Mouse (Mus musculus) forebrain, postnatal 0 days (tissue): ENCODE data around the gene Me1. TPM values are rescaled to one million over a fixed set of nuclear protein-coding genes. Genes with fewer than 3 reads are reported as not detected.
A peak's percentile ranks its signal among the peaks of the same experiment; 100 is the strongest.

Experiments used
- ATAC-seq: fragments of 200-750 bp; cut with Nextera tagmentation; 2 replicates; pipeline ENCODE4 v1.8.0; 2017; ENCODE audit warnings: mild to moderate bottlenecking, moderate library complexity
- DNase-seq: peaks from one replicate; pipeline ENCODE4 v3.0.0-alpha.2; 2015
- H3K27ac ChIP-seq: fragments of 300-500 bp; sonication (generic); 2 replicates; pipeline ENCODE4 v1.5.1; 2014; ENCODE audit warnings: low read depth, mild to moderate bottlenecking, antibody characterized with exemption, low read length, moderate library complexity, mixed read lengths
- H3K27me3 ChIP-seq: fragments of 300-500 bp; sonication (generic); 2 replicates; pipeline ENCODE4 v1.6.1; 2014; ENCODE audit warnings: mild to moderate bottlenecking, low read length, mixed read lengths; ENCODE audit not compliant: insufficient read depth
- H3K36me3 ChIP-seq: fragments of 300-500 bp; sonication (generic); 2 replicates; pipeline ENCODE4 v1.6.1; 2014; ENCODE audit warnings: mild to moderate bottlenecking, moderate library complexity; ENCODE audit not compliant: insufficient read depth
- H3K4me1 ChIP-seq: fragments of 300-500 bp; sonication (generic); 2 replicates; pipeline ENCODE4 v1.6.1; 2014; ENCODE audit warnings: antibody characterized with exemption; ENCODE audit not compliant: insufficient read depth
- H3K4me2 ChIP-seq: fragments of 300-500 bp; sonication (generic); 2 replicates; pipeline ENCODE4 v1.6.1; 2014; ENCODE audit warnings: low read depth, mild to moderate bottlenecking, moderate library complexity
- H3K4me3 ChIP-seq: fragments of 300-500 bp; sonication (generic); 2 replicates; pipeline ENCODE4 v1.5.1; 2014; ENCODE audit warnings: low read depth, low read length, mixed read lengths
- H3K9ac ChIP-seq: fragments of 300-500 bp; sonication (generic); 2 replicates; pipeline ENCODE4 v1.6.1; 2014; ENCODE audit warnings: mild to moderate bottlenecking
- H3K9me3 ChIP-seq: fragments of 300-500 bp; sonication (generic); 2 replicates; pipeline ENCODE4 v1.6.1; 2016; ENCODE audit warnings: low read length
- CTCF ChIP-seq: sonication (generic); IDR thresholded peaks from 2 replicates; pipeline ENCODE4 v1.5.1; 2016; ENCODE audit warnings: antibody characterized with exemption, control low read depth, low read depth
- WGBS: fragments of 180-500 bp; shearing (Covaris S2); extraction: QIAGEN DNeasy Blood & Tissue Kit; methylation state at CpG from one replicate; pipeline ENCODE4 v1.1.7; 2014; 5-methylcytosine and 5-hydroxymethylcytosine counted together
- polyA plus RNA-seq: library from polyadenylated mRNA; unstranded; fragments of >200 nt; fragmentation: Nextera tagmentation; extraction: Ambion mirVana; gene quantifications from 2 replicates; pipeline ENCODE4 v1.2.1, GENCODE M21; 2015
- total RNA-seq: library from RNA; depleted of rRNA; stranded (reverse); fragments of >200 nt; gene quantifications from 2 replicates; pipeline ENCODE4 v1.2.3, GENCODE M21; 2014

Me1 gene
- total and polyA plus RNA-seq, 2 experiments from 2014 or later = 26.6 to 47.2 TPM

DNA sequence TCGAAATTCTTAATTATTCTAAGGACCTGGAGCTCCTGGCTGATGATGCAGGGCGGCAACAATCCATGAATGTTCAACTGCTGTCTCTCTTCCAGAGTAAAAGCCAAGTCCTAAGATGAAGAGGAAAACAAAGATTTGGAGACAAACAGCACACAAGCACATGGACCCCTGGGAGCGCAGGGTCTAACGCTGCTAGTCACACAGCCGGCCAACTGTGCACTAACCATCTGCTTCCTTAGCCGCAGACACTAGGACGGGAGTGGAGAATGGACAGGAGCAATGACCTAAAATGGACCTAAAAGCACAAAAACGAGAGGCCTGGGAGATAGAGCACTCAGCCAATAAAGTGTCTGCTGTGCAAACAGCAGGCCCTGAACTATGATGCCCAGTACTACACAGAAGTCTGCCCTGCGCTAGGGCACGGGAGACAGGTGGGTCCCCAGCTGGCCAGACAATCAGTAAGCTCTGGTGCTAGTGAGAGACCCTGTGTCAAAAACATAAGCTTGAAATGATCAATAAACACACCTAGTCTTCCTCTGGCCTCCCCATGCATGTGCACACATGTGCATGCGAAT, 15.8 kb downstream of the Me1 start:
- no peaks in the 10 kb centered on the region for H3K4me1 ChIP-seq
- WGBS = 87% methylated on average over 11 of the region's 11 CpGs
- no peak for TF ChIP-seq CTCF

DNA sequence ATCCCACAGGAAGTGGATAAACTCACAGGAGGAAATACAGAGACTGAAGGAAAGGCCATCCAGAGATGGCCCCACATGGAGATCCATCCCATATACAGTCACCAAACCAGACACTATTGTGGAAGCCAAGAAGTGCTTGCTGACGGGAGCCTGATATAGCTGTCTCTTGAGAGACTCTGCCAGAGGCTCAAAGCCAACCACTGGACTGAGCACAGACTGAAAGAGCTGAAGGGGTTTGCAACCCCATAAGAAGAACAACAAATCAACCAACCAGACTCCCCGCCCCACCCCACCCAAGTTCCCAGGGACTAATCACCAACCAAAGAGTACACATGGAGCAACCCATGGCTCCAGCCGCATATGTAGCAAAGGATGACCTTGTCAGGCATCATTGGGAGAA, 19.5 kb downstream of the Me1 start:
- Histone ChIP-seq H3K27me3 (no peaks in the 10 kb centered on the region), H3K9ac (no peak overlapping the region), H3K36me3 (no peaks in the 10 kb centered on the region), H3K4me1 (no peaks in the 10 kb centered on the region), H3K4me3 (no peak overlapping the region), H3K4me2 (no peak overlapping the region), H3K9me3 (no peaks in the 10 kb centered on the region), H3K27ac (no peak overlapping the region)
- WGBS = 96% methylated on average over 3 of the region's 3 CpGs
- no peak for TF ChIP-seq CTCF
- no peak for ATAC-seq
- no peak for DNase-seq

More for the DNA sequence above, 15.8 kb downstream of the Me1 start:
- Histone ChIP-seq H3K4me2 (no peak overlapping the region), H3K27ac (no peak overlapping the region), H3K36me3 (no peaks in the 10 kb centered on the region), H3K27me3 (no peaks in the 10 kb centered on the region), H3K4me3 (no peak overlapping the region), H3K9ac (no peak overlapping the region), H3K9me3 (no peaks in the 10 kb centered on the region)
- no peak for ATAC-seq
- DNase-seq = no peak

DNA sequence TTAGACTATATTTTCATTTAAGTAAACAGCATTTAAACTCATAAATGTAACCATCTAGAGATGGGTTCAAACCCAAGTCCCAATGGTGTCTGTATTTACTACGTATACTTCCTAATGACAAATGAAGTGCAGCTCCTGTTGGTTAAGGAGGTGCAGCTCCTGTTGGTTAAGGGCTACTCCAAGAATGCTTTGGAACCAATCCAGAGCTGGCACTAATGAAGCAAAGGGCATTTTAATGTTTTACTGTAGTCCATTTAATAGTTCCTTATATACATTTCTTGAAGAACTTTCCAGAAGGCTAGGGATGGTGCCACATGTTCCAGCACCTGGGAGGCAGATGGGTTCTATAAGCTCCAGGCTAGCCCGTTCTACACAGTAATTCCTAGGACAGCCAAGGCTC, 20.3 kb downstream of the Me1 start:
- DNase-seq = no peak
- H3K27me3 ChIP-seq = no peaks in the 10 kb centered on the region
- 90% methylated on average over 2 of the region's 2 CpGs for WGBS
- TF ChIP-seq CTCF = no peak
- no peak for ATAC-seq
- H3K9ac ChIP-seq = no peak overlapping the region
- H3K4me3 ChIP-seq = no peak overlapping the region
- H3K9me3 ChIP-seq = no peaks in the 10 kb centered on the region
- no peak overlapping the region for H3K4me2 ChIP-seq
- H3K36me3 ChIP-seq = no peaks in the 10 kb centered on the region
- H3K4me1 ChIP-seq = no peaks in the 10 kb centered on the region
- no peak overlapping the region for H3K27ac ChIP-seq

DNA sequence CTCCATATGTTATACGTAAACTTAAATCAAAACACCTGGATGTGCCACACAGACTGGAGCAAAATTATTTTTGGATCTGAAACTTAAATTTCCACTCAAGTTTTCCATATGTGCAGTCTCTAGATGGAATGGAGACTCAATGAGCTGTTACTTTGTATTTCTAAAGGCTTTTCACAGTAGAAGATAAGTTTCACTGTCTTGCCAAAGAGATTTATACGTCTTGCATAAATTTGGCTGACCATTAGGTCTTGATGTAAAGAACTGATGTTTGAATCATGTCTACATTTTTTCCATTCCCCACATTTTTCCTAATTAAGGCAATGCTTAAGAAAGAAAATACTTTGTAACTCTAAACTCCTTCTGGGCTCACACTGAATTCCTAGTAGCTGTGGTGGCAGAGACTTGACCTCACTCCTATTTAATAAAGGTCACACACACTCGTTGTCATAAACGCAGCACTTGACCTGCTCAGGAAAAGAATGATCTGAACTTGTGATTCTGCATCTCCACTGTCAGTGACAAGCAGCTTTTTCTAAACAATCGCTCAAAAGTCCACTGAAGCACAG, 22.8 kb downstream of the Me1 start:
- 72% methylated on average over 5 of the region's 5 CpGs for WGBS
- H3K36me3 ChIP-seq = no peaks in the 10 kb centered on the region
- no peak for TF ChIP-seq CTCF
- H3K4me3 ChIP-seq = no peak overlapping the region
- no peak overlapping the region for H3K4me2 ChIP-seq
- ATAC-seq (no peak), DNase-seq (no peak)
- no peaks in the 10 kb centered on the region for H3K9me3 ChIP-seq
- no peaks in the 10 kb centered on the region for H3K4me1 ChIP-seq
- H3K27me3 ChIP-seq = no peaks in the 10 kb centered on the region
- H3K9ac ChIP-seq = no peak overlapping the region
- H3K27ac ChIP-seq = no peak overlapping the region

DNA sequence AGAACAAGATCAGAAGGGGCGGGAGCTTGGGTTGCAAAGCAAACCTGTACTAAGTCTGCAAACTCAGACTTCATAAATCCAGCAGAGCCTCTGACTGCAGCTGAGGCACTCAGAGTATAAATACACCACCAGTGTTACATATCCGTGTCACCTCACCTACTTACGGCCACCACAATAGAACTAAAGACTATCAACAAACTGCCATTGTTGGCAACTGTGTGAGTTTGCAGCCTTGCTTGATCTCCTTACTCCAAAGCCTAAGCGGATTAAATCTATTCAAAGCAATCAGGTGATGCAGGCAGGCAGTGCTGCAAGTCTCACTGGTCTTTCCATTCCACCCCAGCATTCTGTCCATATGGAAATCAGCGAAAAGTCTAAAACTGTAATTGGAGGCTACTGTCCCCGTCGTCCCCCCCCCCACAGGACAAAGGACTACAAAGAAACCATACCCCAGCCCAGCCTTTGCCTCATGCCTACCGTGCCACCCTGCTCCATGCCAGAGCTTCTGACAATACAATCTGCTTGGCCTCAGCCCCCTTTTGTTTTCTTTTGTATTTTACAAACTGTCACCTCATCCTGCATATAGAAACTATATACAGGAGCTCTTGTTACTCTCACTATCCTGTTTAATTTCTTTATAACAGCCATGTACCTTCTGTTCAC, 27.0 kb downstream of the Me1 start:
- Histone ChIP-seq H3K36me3 (no peaks in the 10 kb centered on the region), H3K27me3 (no peaks in the 10 kb centered on the region), H3K9ac (no peak overlapping the region), H3K9me3 (no peaks in the 10 kb centered on the region), H3K4me2 (no peak overlapping the region), H3K4me1 (no peaks in the 10 kb centered on the region), H3K4me3 (no peak overlapping the region), H3K27ac (no peak overlapping the region)
- DNase-seq = no peak
- TF ChIP-seq CTCF = no peak
- no peak for ATAC-seq
- WGBS = 16% methylated on average over 8 of the region's 8 CpGs

DNA sequence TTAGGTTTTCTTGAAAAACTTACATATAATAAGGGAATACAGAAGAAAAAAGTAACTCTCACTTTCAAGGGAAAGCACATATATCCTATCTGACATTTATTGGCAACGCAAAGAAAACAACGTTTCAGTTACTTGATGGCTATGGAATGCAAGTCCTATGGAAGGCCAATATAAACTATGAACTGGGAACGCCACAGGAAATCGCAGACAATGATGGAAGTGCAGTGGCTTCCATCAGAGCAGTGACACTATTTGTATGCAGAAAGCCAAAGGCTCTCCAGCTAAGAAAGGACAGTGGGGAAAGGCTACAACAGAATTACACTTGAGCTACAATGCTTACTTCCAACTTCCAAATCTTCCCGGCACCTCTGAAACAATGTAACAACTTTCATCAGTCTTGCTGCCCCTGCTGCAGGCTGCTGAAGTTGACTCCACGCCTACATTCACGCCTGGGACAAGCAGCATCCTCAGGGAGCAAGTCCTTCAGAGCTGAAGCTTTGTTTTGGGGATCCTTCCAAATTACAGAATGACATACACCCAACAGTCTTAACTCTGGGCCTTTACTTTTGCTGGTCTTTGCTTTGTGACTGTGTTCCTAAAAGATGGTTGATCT, 28.5 kb downstream of the Me1 start:
- no peak overlapping the region for H3K4me3 ChIP-seq
- no peaks in the 10 kb centered on the region for H3K4me1 ChIP-seq
- TF ChIP-seq CTCF = no peak
- H3K27me3 ChIP-seq = no peaks in the 10 kb centered on the region
- no peak overlapping the region for H3K27ac ChIP-seq
- WGBS = 87% methylated on average over 7 of the region's 7 CpGs
- no peaks in the 10 kb centered on the region for H3K9me3 ChIP-seq
- ATAC-seq (no peak), DNase-seq (no peak)
- H3K4me2 ChIP-seq = no peak overlapping the region
- no peaks in the 10 kb centered on the region for H3K36me3 ChIP-seq
- H3K9ac ChIP-seq = no peak overlapping the region

DNA sequence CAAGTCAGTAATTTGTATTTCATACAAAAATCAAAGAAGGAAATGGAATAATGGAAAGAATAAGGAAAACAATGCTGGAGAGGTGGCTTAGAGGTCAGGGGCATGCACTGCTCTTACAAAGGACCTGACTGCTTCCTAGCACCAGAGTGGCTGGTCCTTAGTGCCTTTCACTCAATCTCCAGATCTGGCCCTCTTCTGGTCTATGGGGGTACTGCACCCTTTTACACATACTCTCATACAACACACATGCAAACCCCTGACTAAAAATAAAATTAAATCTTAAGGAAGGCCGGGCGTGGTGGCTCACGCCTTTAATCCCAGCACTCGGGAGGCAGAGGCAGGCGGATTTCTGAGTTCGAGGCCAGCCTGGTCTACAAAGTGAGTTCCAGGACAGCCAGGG, 34.1 kb downstream of the Me1 start:
- 0 out of 2 replicates have a peak, but pooled peaks have one; percentile 8 for ATAC-seq
- WGBS = 98% methylated on average over 6 of the region's 6 CpGs
- peak; percentile 39; the same call in 1 of the 2 replicates for TF ChIP-seq CTCF
- Histone ChIP-seq H3K27ac (no peak overlapping the region), H3K9me3 (no peaks in the 10 kb centered on the region), H3K4me2 (no peak overlapping the region), H3K27me3 (no peaks in the 10 kb centered on the region), H3K36me3 (no peaks in the 10 kb centered on the region), H3K9ac (no peak overlapping the region), H3K4me1 (no peaks in the 10 kb centered on the region), H3K4me3 (no peak overlapping the region)
- DNase-seq = no peak
